Mouse (Mus musculus) bone marrow macrophage, adult 2 months (primary cell): ENCODE measurements at regions not wholly inside any gene's neighbourhood (a gene's known extent, or its start where the extent isn't known, plus 50 kb on each side); places are given as distances from the start of the nearest gene placed in this dataset.

ENCODE experiments used
- CTCF ChIP-seq: IDR thresholded peaks from 2 replicates; pipeline ENCODE4 v1.5.1; 2012; ENCODE audit warnings: low read depth, mild to moderate bottlenecking, low read length, moderate library complexity
- POLR2A ChIP-seq: IDR thresholded peaks from 2 replicates; pipeline ENCODE4 v1.6.1; 2012; ENCODE audit warnings: mild to moderate bottlenecking, low read depth, low read length, borderline replicate concordance

DNA sequence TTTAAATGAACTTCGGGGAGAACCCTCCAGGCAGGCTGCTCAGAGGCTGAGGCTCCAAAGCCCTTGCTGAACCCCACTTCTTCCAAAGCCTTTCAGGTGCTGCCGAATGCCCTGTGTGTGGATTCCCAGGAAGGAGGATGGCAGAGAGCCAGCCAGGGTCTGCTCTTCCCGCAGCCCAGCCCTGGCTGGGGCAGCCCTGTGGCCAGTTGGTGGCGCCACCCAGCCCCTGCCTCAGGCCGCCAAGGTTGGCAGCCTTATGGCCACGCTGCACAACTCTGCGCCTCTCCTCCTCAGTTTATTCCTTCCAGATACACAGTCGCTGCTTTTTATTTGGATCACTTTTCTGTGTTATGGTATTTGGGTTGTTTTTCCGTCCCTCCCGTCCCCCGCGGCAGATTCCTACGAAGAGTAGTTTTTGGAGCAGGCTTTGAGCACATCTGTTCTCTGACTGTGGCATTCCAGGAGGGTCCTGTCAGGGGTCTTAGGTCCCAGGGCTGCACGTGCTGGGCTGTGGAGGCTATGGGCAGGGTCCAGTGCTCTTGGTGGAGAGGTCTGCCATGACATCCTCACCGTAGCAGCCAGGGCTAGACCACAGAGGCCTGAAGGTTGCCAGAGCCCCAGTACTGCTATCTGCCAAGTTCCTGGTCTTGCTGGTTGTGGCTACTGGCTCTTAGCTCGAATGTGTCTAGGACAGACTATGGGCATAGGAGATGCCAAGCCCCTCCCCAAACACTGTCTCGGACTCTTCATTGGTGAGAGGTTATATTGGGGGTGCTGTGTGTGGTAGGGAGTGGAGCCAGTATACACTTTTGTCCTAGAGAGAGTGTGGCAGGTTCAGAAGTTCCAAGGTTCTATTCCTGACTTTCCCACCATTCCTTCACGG lies 101.5 kb upstream of the Vps8 start:
- TF ChIP-seq POLR2A: no peak
- 0 out of 2 replicates have a peak, but pooled peaks have one; percentile 17 for TF ChIP-seq CTCF
